Mouse (Mus musculus) E14TG2a.4 (cell line): ENCODE measurements at regions not wholly inside any gene's neighbourhood (a gene's known extent, or its start where the extent isn't known, plus 50 kb on each side); places are given as distances from the start of the nearest gene placed in this dataset.

Source experiments
- CTCF ChIP-seq: conservative IDR thresholded peaks from 2 replicates; pipeline ENCODE4 v1.5.1; 2014; ENCODE audit warnings: low read length
- NANOG ChIP-seq: IDR thresholded peaks from 2 replicates; pipeline ENCODE4 v1.6.1; 2014; ENCODE audit warnings: borderline replicate concordance, low read length, mixed read lengths
- POU5F1 ChIP-seq: IDR thresholded peaks from 2 replicates; pipeline ENCODE4 v1.6.1; 2014; ENCODE audit warnings: low read length, borderline replicate concordance

DNA sequence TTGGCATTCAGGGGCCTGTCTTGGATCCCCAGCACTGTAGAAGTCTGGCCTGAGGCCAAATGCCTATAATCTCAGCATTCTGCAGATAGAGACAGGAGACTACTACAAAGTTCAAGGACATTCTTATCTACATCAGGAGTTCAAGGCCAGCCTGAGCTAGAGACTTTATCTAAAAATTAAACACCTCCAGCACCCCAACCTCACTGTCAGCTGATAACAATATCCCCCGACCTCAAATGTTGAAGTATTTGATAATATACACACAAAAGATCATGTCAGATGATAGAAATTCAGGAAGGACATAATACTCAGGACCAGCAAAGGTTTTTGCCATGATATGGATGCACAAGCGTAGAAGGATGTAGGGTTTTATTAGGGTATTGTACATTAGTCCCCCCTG lies 228.2 kb upstream of the Myocd start:
- TF ChIP-seq CTCF: no peak
- TF ChIP-seq POU5F1: no peak
- no peak for TF ChIP-seq NANOG
